Mouse (Mus musculus) gastrocnemius, postnatal 25 days (tissue): ENCODE measurements around the gene Nfe2l1. TPM values are rescaled to one million over a fixed set of nuclear protein-coding genes. Genes with fewer than 3 reads are reported as not detected.
A peak's percentile ranks its signal among the peaks of the same experiment; 100 is the strongest.

ENCODE experiments used
- DNase-seq: peaks from one replicate; pipeline ENCODE4 v3.0.0; 2022
- total RNA-seq, 2 experiments: library from RNA; stranded (reverse); gene quantifications; 1 replicate in 1 of 2; 2 replicates in 1 of 2; pipeline ENCODE4 v1.2.3; 2021

Nfe2l1 gene
- total RNA-seq, 2 experiments from 2014 or later: 348 to 389 TPM

- DNase-seq: no peak
Observed at GRCm38 (mm10) chr11:96847240-96847639, 17.5 kb upstream of the Nfe2l1 start.

GRCm38 (mm10) chr11:96843627-96844026 lies 13.9 kb upstream of the Nfe2l1 start:
- no peak for DNase-seq

GRCm38 (mm10) chr11:96840290-96840689 lies 10.5 kb upstream of the Nfe2l1 start:
- no peak for DNase-seq

GRCm38 (mm10) chr11:96839877-96840276 lies 10.1 kb upstream of the Nfe2l1 start:
- no peak for DNase-seq

- DNase-seq: no peak
Observed at GRCm38 (mm10) chr11:96839428-96839827, 9.7 kb upstream of the Nfe2l1 start.

- no peak for DNase-seq
Observed at GRCm38 (mm10) chr11:96838341-96838740, 8.6 kb upstream of the Nfe2l1 start.

GRCm38 (mm10) chr11:96837298-96837697 lies 7.5 kb upstream of the Nfe2l1 start:
- no peak for DNase-seq

- DNase-seq: no peak
Observed at GRCm38 (mm10) chr11:96834127-96834526, 4.4 kb upstream of the Nfe2l1 start.

- no peak for DNase-seq
Observed at GRCm38 (mm10) chr11:96832973-96833372, 3.2 kb upstream of the Nfe2l1 start.

GRCm38 (mm10) chr11:96832541-96832940 lies 2.8 kb upstream of the Nfe2l1 start:
- no peak for DNase-seq

- no peak for DNase-seq
Observed at GRCm38 (mm10) chr11:96831516-96831915, 1.7 kb upstream of the Nfe2l1 start.

GRCm38 (mm10) chr11:96830539-96831216 lies 910 bp upstream of the Nfe2l1 start:
- DNase-seq: no peak

- peak; percentile 92 for DNase-seq
Observed at GRCm38 (mm10) chr11:96829403-96829812, 360 bp downstream of the Nfe2l1 start.

- DNase-seq: no peak
Observed at GRCm38 (mm10) chr11:96828881-96829280, 887 bp downstream of the Nfe2l1 start.

- no peak for DNase-seq
Observed at GRCm38 (mm10) chr11:96827917-96828316, 1.9 kb downstream of the Nfe2l1 start.

- no peak for DNase-seq
Observed at GRCm38 (mm10) chr11:96827062-96827581, 2.6 kb downstream of the Nfe2l1 start.

- DNase-seq: no peak
Observed at GRCm38 (mm10) chr11:96826481-96826880, 3.3 kb downstream of the Nfe2l1 start.

- DNase-seq: peak; percentile 92
Observed at GRCm38 (mm10) chr11:96824783-96825495, 4.8 kb downstream of the Nfe2l1 start.

GRCm38 (mm10) chr11:96823880-96824782 lies 5.6 kb downstream of the Nfe2l1 start:
- DNase-seq: peak; percentile 91

- DNase-seq: no peak
Observed at GRCm38 (mm10) chr11:96823471-96823837, 6.3 kb downstream of the Nfe2l1 start.

GRCm38 (mm10) chr11:96822675-96823470 lies 6.9 kb downstream of the Nfe2l1 start:
- no peak for DNase-seq

- no peak for DNase-seq
Observed at GRCm38 (mm10) chr11:96821956-96822355, 7.8 kb downstream of the Nfe2l1 start.
